Mouse (Mus musculus) heart, postnatal 0 days (tissue): ENCODE results near the gene Ltc4s.

Experiments used
- CTCF ChIP-seq: IDR thresholded peaks from 2 replicates; pipeline ENCODE4 v1.5.1; 2016; ENCODE audit warnings: antibody characterized with exemption, control low read depth, low read depth
- EP300 ChIP-seq: IDR thresholded peaks from 2 replicates; pipeline ENCODE4 v1.6.1; 2016; ENCODE audit warnings: antibody characterized with exemption, low read depth

DNA sequence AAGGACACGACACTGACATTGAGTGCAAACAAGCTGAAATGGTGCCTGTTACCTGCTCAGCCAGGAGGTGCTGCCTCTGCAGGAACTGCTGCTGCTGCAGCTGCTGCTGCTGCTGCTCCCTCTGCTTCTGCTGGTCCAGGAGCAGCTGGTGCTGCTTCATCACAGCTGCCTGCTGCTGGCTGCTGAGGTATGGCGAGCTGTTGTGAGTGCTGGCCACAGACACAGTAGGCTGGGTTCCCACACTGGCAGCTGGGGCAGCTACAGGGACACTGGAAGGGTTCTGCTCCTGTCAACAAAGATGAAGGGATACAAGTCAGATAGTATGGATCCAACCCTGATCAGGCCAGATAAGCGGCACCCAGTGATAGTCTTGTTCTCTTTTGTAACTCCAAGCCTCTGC lies 24.8 kb upstream of the Ltc4s start:
- TF ChIP-seq CTCF = no peak
- no peak for TF ChIP-seq EP300
